Mouse (Mus musculus) forebrain, embryonic 12.5 days (tissue): Measurements from ENCODE around the gene Cdhr2. TPM values are rescaled to one million over a fixed set of nuclear protein-coding genes. Genes with fewer than 3 reads are reported as not detected.

ENCODE experiments used
- ATAC-seq: fragments of 200-750 bp; cut with Nextera tagmentation; 2 replicates; pipeline ENCODE4 v1.8.0; 2017; ENCODE audit warnings: moderate TSS enrichment; ENCODE audit not compliant: low FRiP score
- H3K27ac ChIP-seq: fragments of 300-500 bp; sonication (generic); 2 replicates; pipeline ENCODE4 v1.5.1; 2016; ENCODE audit warnings: mild to moderate bottlenecking
- H3K27me3 ChIP-seq: fragments of 300-500 bp; sonication (generic); 2 replicates; pipeline ENCODE4 v1.6.1; 2016; ENCODE audit warnings: mild to moderate bottlenecking
- H3K36me3 ChIP-seq: fragments of 300-500 bp; sonication (generic); replicated peaks from 2 replicates; pipeline ENCODE4 v1.6.1; 2016; ENCODE audit warnings: mild to moderate bottlenecking
- H3K4me1 ChIP-seq: fragments of 300-500 bp; sonication (generic); 2 replicates; pipeline ENCODE4 v1.6.1; 2016
- H3K4me2 ChIP-seq: fragments of 300-500 bp; sonication (generic); 2 replicates; pipeline ENCODE4 v1.6.1; 2016; ENCODE audit warnings: mild to moderate bottlenecking, moderate library complexity
- H3K4me3 ChIP-seq: fragments of 300-500 bp; sonication (generic); replicated peaks from 2 replicates; pipeline ENCODE4 v1.5.1; 2016; ENCODE audit warnings: mild to moderate bottlenecking
- H3K9ac ChIP-seq: fragments of 300-500 bp; sonication (generic); 2 replicates; pipeline ENCODE4 v1.6.1; 2016; ENCODE audit warnings: mild to moderate bottlenecking
- H3K9me3 ChIP-seq: fragments of 300-500 bp; sonication (generic); 2 replicates; pipeline ENCODE4 v1.6.1; 2016
- WGBS: fragments of 180-500 bp; shearing (Covaris S2); methylation state at CpG from one replicate; pipeline ENCODE4 v1.1.7; 2016; 5-methylcytosine and 5-hydroxymethylcytosine counted together
- polyA plus RNA-seq: library from polyadenylated mRNA; unstranded; fragments of >200 nt; fragmentation: Nextera tagmentation; extraction: Ambion mirVana; gene quantifications from 2 replicates; pipeline ENCODE4 v1.2.1, GENCODE M21; 2016

The Cdhr2 gene
- polyA plus RNA-seq, 1 experiment from 2014 or later, result not detected

GRCm38 (mm10) chr13:54684140-54684896 is 16.9 kb upstream of the Cdhr2 start:
- Histone ChIP-seq H3K4me1 (peaks cover 34% of the 10 kb centered on the region), H3K4me3 (0 out of 2 replicates have a peak overlapping the region, but pooled peaks have one; percentile 88), H3K9me3 (no peaks in the 10 kb centered on the region), H3K36me3 (peaks cover 51% of the 10 kb centered on the region), H3K27ac (0 out of 2 replicates have a peak overlapping the region, but pooled peaks have one; percentile 2), H3K4me2 (peak overlapping the region; percentile 92), H3K9ac (peak overlapping the region; percentile 33; the same call in 1 of the 2 replicates), H3K27me3 (no peaks in the 10 kb centered on the region)
- 77% methylated on average over 3 of the region's 3 CpGs for WGBS
- no peak for ATAC-seq

GRCm38 (mm10) chr13:54685174-54685573 is 16.1 kb upstream of the Cdhr2 start:
- peaks cover 45% of the 10 kb centered on the region for H3K36me3 ChIP-seq

GRCm38 (mm10) chr13:54686139-54687053 is 14.9 kb upstream of the Cdhr2 start:
- ATAC-seq, result no peak
- H3K36me3 ChIP-seq, result peaks cover 32% of the 10 kb centered on the region
- peak overlapping the region; percentile 99 for H3K27ac ChIP-seq
- no peaks in the 10 kb centered on the region for H3K9me3 ChIP-seq
- H3K27me3 ChIP-seq, result no peaks in the 10 kb centered on the region
- H3K4me2 ChIP-seq, result peak overlapping the region; percentile 92
- H3K4me3 ChIP-seq, result peak overlapping the region; percentile 88
- peaks cover 37% of the 10 kb centered on the region for H3K4me1 ChIP-seq
- H3K9ac ChIP-seq, result peak overlapping the region; percentile 96
- WGBS, result 6% methylated on average over 19 of the region's 19 CpGs

More at GRCm38 (mm10) chr13:54685174-54685573, 16.1 kb upstream of the Cdhr2 start:
- ATAC-seq, result no peak
- H3K27ac ChIP-seq, result no peak overlapping the region
- H3K4me3 ChIP-seq, result peak overlapping the region; percentile 88
- no peaks in the 10 kb centered on the region for H3K27me3 ChIP-seq
- H3K4me2 ChIP-seq, result peak overlapping the region; percentile 92
- no peaks in the 10 kb centered on the region for H3K9me3 ChIP-seq
- H3K9ac ChIP-seq, result peak overlapping the region; percentile 96; the same call in 1 of the 2 replicates
- WGBS, result 49% methylated on average over 2 of the region's 2 CpGs
- peaks cover 34% of the 10 kb centered on the region for H3K4me1 ChIP-seq

- Histone ChIP-seq H3K4me3 (peak overlapping the region; percentile 88), H3K27me3 (no peaks in the 10 kb centered on the region), H3K4me1 (peaks cover 44% of the 10 kb centered on the region), H3K27ac (peak overlapping the region; percentile 99), H3K9ac (peak overlapping the region; percentile 96), H3K9me3 (no peaks in the 10 kb centered on the region), H3K36me3 (peaks cover 25% of the 10 kb centered on the region), H3K4me2 (peak overlapping the region; percentile 92)
- WGBS, result under 1% methylated on average over 35 of the region's 35 CpGs
- ATAC-seq, result peak; percentile 74
Observed at GRCm38 (mm10) chr13:54687096-54687495, 14.2 kb upstream of the Cdhr2 start.

GRCm38 (mm10) chr13:54687575-54688424 is 13.5 kb upstream of the Cdhr2 start:
- peak; percentile 89 for ATAC-seq
- WGBS, result under 1% methylated on average over 82 of the region's 82 CpGs
- H3K9me3 ChIP-seq, result no peaks in the 10 kb centered on the region
- H3K4me3 ChIP-seq, result peak overlapping the region; percentile 88
- H3K36me3 ChIP-seq, result peaks cover 18% of the 10 kb centered on the region
- peak overlapping the region; percentile 96 for H3K9ac ChIP-seq
- peak overlapping the region; percentile 92 for H3K4me2 ChIP-seq
- peaks cover 51% of the 10 kb centered on the region for H3K4me1 ChIP-seq
- H3K27me3 ChIP-seq, result no peaks in the 10 kb centered on the region
- peak overlapping the region; percentile 99 for H3K27ac ChIP-seq

- H3K4me2 ChIP-seq, result no peak overlapping the region
- 92% methylated on average over 8 of the region's 8 CpGs for WGBS
- H3K4me1 ChIP-seq, result peaks cover 40% of the 10 kb centered on the region
- no peaks in the 10 kb centered on the region for H3K27me3 ChIP-seq
- no peaks in the 10 kb centered on the region for H3K9me3 ChIP-seq
- ATAC-seq, result no peak
- 0 out of 2 replicates have a peak overlapping the region, but pooled peaks have one; percentile 21 for H3K9ac ChIP-seq
- H3K4me3 ChIP-seq, result no peak overlapping the region
- H3K36me3 ChIP-seq, result no peaks in the 10 kb centered on the region
- no peak overlapping the region for H3K27ac ChIP-seq
Observed at GRCm38 (mm10) chr13:54690151-54690740, 11.0 kb upstream of the Cdhr2 start.

GRCm38 (mm10) chr13:54691737-54692136 is 9.5 kb upstream of the Cdhr2 start:
- no peak overlapping the region for H3K27ac ChIP-seq
- H3K4me1 ChIP-seq, result peaks cover 28% of the 10 kb centered on the region
- ATAC-seq, result no peak
- H3K4me2 ChIP-seq, result peak overlapping the region; percentile 80; the same call in 1 of the 2 replicates
- H3K9ac ChIP-seq, result no peak overlapping the region
- no peaks in the 10 kb centered on the region for H3K9me3 ChIP-seq
- H3K27me3 ChIP-seq, result 0 out of 2 replicates have a peak, but pooled peaks cover 4% of the 10 kb centered on the region
- no peaks in the 10 kb centered on the region for H3K36me3 ChIP-seq
- peak overlapping the region; percentile 97 for H3K4me3 ChIP-seq

- H3K27me3 ChIP-seq, result 0 out of 2 replicates have a peak, but pooled peaks cover 4% of the 10 kb centered on the region
- no peak for ATAC-seq
- peak overlapping the region; percentile 80 for H3K4me2 ChIP-seq
- WGBS, result 15% methylated on average over 21 of the region's 21 CpGs
- H3K27ac ChIP-seq, result peak overlapping the region; percentile 91
- no peaks in the 10 kb centered on the region for H3K9me3 ChIP-seq
- H3K9ac ChIP-seq, result peak overlapping the region; percentile 95
- peak overlapping the region; percentile 97 for H3K4me3 ChIP-seq
- peaks cover 28% of the 10 kb centered on the region for H3K4me1 ChIP-seq
- H3K36me3 ChIP-seq, result no peaks in the 10 kb centered on the region
Observed at GRCm38 (mm10) chr13:54692711-54693557, 8.3 kb upstream of the Cdhr2 start.

GRCm38 (mm10) chr13:54693558-54694347 is 7.5 kb upstream of the Cdhr2 start, which contains the start of gene Rnf44:
Rnf44 (minus strand) TSS chr13:54693907.
- under 1% methylated on average over 84 of the region's 92 CpGs for WGBS
- Histone ChIP-seq H3K9ac (peak within 1 kb of the TSS; percentile 95), H3K27me3 (0 out of 2 replicates have a peak, but pooled peaks cover 4% of the 10 kb centered on the region), H3K4me1 (peaks cover 23% of the 10 kb centered on the region), H3K9me3 (no peaks in the 10 kb centered on the region), H3K27ac (peak within 1 kb of the TSS; percentile 91), H3K4me3 (peak within 1 kb of the TSS; percentile 97), H3K4me2 (peak within 1 kb of the TSS; percentile 80), H3K36me3 (no peaks in the 10 kb centered on the region)
- ATAC-seq, result peak; percentile 98
